Mouse (Mus musculus) midbrain, embryonic 13.5 days (tissue): ENCODE measurements around the gene Gm36028. TPM values are rescaled to one million over a fixed set of nuclear protein-coding genes. Genes with fewer than 3 reads are reported as not detected.

ENCODE experiments used
- ATAC-seq: fragments of 200-750 bp; cut with Nextera tagmentation; 2 replicates; pipeline ENCODE4 v1.8.0; 2017; ENCODE audit warnings: mild to moderate bottlenecking, moderate TSS enrichment, moderate library complexity
- H3K27ac ChIP-seq: fragments of 300-500 bp; sonication (generic); 2 replicates; pipeline ENCODE4 v1.5.1; 2015; ENCODE audit warnings: inconsistent platforms, mild to moderate bottlenecking, moderate library complexity
- H3K27me3 ChIP-seq: fragments of 300-500 bp; sonication (generic); 2 replicates; pipeline ENCODE4 v1.6.1; 2015; ENCODE audit warnings: mild to moderate bottlenecking, inconsistent platforms
- H3K36me3 ChIP-seq: fragments of 300-500 bp; sonication (generic); 2 replicates; pipeline ENCODE4 v1.6.1; 2015; ENCODE audit warnings: mild to moderate bottlenecking, inconsistent platforms
- H3K4me1 ChIP-seq: fragments of 300-500 bp; sonication (generic); replicated peaks from 2 replicates; pipeline ENCODE4 v1.6.1; 2015; ENCODE audit warnings: inconsistent platforms
- H3K4me2 ChIP-seq: fragments of 300-500 bp; sonication (generic); replicated peaks from 2 replicates; pipeline ENCODE4 v1.6.1; 2015; ENCODE audit warnings: moderate library complexity, mild to moderate bottlenecking, inconsistent platforms
- H3K4me3 ChIP-seq: fragments of 300-500 bp; sonication (generic); replicated peaks from 2 replicates; pipeline ENCODE4 v1.5.1; 2015; ENCODE audit warnings: mild to moderate bottlenecking, inconsistent platforms
- H3K9ac ChIP-seq: fragments of 300-500 bp; sonication (generic); replicated peaks from 2 replicates; pipeline ENCODE4 v1.6.1; 2015; ENCODE audit warnings: mild to moderate bottlenecking, inconsistent platforms
- H3K9me3 ChIP-seq: fragments of 300-500 bp; sonication (generic); 2 replicates; pipeline ENCODE4 v1.6.1; 2016; ENCODE audit warnings: mild to moderate bottlenecking, inconsistent platforms
- WGBS: fragments of 180-500 bp; shearing (Covaris S2); methylation state at CpG from one replicate; pipeline ENCODE4 v1.1.7; 2015; 5-methylcytosine and 5-hydroxymethylcytosine counted together
- polyA plus RNA-seq: library from polyadenylated mRNA; unstranded; fragments of >200 nt; fragmentation: Nextera tagmentation; extraction: Ambion mirVana; gene quantifications from 2 replicates; pipeline ENCODE4 v1.2.1, GENCODE M21; 2015

Gm36028 gene
- polyA plus RNA-seq, 1 experiment from 2014 or later, result 0.19 TPM

DNA sequence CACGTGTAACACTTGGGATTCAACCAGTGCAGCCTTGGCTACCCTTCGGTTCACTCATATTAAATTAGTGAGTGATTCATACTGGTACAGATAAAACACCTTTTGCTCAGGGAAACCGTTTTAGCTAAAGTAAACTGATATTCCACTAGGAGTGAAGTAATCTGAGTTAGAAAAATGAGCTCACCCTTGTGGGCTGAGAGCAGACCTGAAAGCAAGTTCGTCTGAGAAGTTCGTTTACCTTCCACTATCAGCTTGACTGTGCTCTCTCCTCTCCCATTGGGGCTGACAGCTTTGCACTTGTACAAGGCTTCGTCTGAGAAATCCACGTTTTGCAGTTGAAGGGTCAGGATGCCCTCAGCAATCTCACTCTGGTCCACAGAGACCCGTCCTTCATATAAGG lies 5.4 kb downstream of the Gm36028 start:
- no peak for ATAC-seq
- Histone ChIP-seq H3K27ac (no peak overlapping the region), H3K36me3 (no peaks in the 10 kb centered on the region), H3K9me3 (no peaks in the 10 kb centered on the region), H3K4me1 (no peaks in the 10 kb centered on the region), H3K27me3 (no peaks in the 10 kb centered on the region), H3K9ac (no peak overlapping the region), H3K4me3 (no peak overlapping the region), H3K4me2 (no peak overlapping the region)
- WGBS, result 81% methylated on average over 8 of the region's 8 CpGs

GRCm38 (mm10) chr16:37854593-37854992 lies 6.4 kb downstream of the Gm36028 start:
- Histone ChIP-seq H3K9me3 (no peaks in the 10 kb centered on the region), H3K27ac (no peak overlapping the region), H3K27me3 (no peaks in the 10 kb centered on the region), H3K4me1 (no peaks in the 10 kb centered on the region), H3K36me3 (no peaks in the 10 kb centered on the region), H3K9ac (no peak overlapping the region), H3K4me2 (no peak overlapping the region), H3K4me3 (no peak overlapping the region)
- WGBS, result 86% methylated on average over 5 of the region's 5 CpGs
- ATAC-seq, result no peak

- WGBS, result 81% methylated on average over 14 of the region's 14 CpGs
- no peaks in the 10 kb centered on the region for H3K4me1 ChIP-seq
- H3K9ac ChIP-seq, result no peak overlapping the region
- H3K36me3 ChIP-seq, result no peaks in the 10 kb centered on the region
- no peaks in the 10 kb centered on the region for H3K9me3 ChIP-seq
- no peak overlapping the region for H3K4me2 ChIP-seq
- no peak overlapping the region for H3K27ac ChIP-seq
- ATAC-seq, result no peak
- H3K4me3 ChIP-seq, result no peak overlapping the region
- no peaks in the 10 kb centered on the region for H3K27me3 ChIP-seq
Measured at GRCm38 (mm10) chr16:37854054-37854453, 6.9 kb downstream of the Gm36028 start.

DNA sequence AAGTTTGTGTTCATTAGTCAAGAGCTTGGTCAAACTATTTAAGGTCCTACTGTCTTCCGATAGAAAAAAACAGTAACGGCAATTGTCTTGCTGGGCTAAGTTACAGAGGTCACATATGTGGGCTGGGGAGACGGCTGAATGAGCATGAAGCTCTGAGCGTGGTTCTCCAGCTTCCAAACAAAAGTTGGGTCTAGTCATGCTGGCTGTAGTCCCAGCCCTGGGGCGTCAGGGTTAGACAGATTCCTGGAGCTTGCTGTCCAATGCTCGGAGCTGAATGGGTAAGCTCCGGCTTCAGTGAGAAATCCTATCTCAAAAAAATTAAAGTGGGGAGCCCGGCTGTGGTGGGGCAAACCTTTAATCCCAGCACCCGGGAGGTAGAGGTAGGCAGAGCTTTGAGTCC lies 7.7 kb downstream of the Gm36028 start:
- H3K36me3 ChIP-seq, result no peaks in the 10 kb centered on the region
- no peaks in the 10 kb centered on the region for H3K27me3 ChIP-seq
- no peaks in the 10 kb centered on the region for H3K4me1 ChIP-seq
- H3K4me2 ChIP-seq, result no peak overlapping the region
- no peak overlapping the region for H3K27ac ChIP-seq
- no peak overlapping the region for H3K4me3 ChIP-seq
- H3K9ac ChIP-seq, result no peak overlapping the region
- WGBS, result 78% methylated on average over 9 of the region's 9 CpGs
- no peak for ATAC-seq
- H3K9me3 ChIP-seq, result no peaks in the 10 kb centered on the region

DNA sequence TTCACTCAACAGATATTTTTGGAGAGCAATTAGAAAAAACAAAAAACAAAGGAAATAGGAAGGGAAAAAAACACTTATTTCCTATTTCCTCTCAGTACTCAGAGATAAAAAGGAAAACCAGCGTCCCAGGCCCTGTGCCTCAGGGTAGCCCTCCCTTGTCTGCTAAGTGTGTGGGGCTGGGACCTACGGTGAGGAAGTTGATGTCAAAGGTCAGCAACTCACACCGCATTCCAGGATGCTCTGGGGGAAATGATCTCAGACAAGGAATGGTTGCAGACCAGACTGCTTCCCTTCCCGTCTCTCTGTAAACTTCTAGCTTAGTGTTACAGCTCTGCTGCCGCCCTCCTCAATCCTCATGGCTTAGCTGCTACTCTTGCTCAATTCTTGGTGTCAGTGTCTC lies 9.6 kb downstream of the Gm36028 start:
- no peak overlapping the region for H3K27ac ChIP-seq
- no peaks in the 10 kb centered on the region for H3K4me1 ChIP-seq
- H3K27me3 ChIP-seq, result no peaks in the 10 kb centered on the region
- ATAC-seq, result no peak
- no peaks in the 10 kb centered on the region for H3K9me3 ChIP-seq
- H3K9ac ChIP-seq, result no peak overlapping the region
- no peaks in the 10 kb centered on the region for H3K36me3 ChIP-seq
- no peak overlapping the region for H3K4me2 ChIP-seq
- 51% methylated on average over 5 of the region's 5 CpGs for WGBS
- no peak overlapping the region for H3K4me3 ChIP-seq

GRCm38 (mm10) chr16:37847081-37847480 lies 13.9 kb downstream of the Gm36028 start:
- Histone ChIP-seq H3K27ac (no peak overlapping the region), H3K4me3 (no peak overlapping the region), H3K4me1 (no peaks in the 10 kb centered on the region), H3K9me3 (no peaks in the 10 kb centered on the region), H3K4me2 (no peak overlapping the region), H3K36me3 (no peaks in the 10 kb centered on the region), H3K9ac (no peak overlapping the region), H3K27me3 (no peaks in the 10 kb centered on the region)
- ATAC-seq, result no peak
- 86% methylated on average over 3 of the region's 3 CpGs for WGBS

GRCm38 (mm10) chr16:37845202-37845925 lies 15.6 kb downstream of the Gm36028 start:
- H3K4me1 ChIP-seq, result no peaks in the 10 kb centered on the region
- H3K27ac ChIP-seq, result no peak overlapping the region
- 89% methylated on average over 7 of the region's 7 CpGs for WGBS
- no peaks in the 10 kb centered on the region for H3K9me3 ChIP-seq
- no peak for ATAC-seq
- H3K36me3 ChIP-seq, result no peaks in the 10 kb centered on the region
- no peaks in the 10 kb centered on the region for H3K27me3 ChIP-seq
- H3K4me3 ChIP-seq, result no peak overlapping the region
- H3K4me2 ChIP-seq, result no peak overlapping the region
- H3K9ac ChIP-seq, result no peak overlapping the region

GRCm38 (mm10) chr16:37843740-37844139 lies 17.2 kb downstream of the Gm36028 start:
- Histone ChIP-seq H3K4me3 (no peak overlapping the region), H3K9me3 (no peaks in the 10 kb centered on the region), H3K36me3 (no peaks in the 10 kb centered on the region), H3K9ac (no peak overlapping the region), H3K4me2 (no peak overlapping the region), H3K4me1 (no peaks in the 10 kb centered on the region), H3K27me3 (no peaks in the 10 kb centered on the region), H3K27ac (no peak overlapping the region)
- WGBS, result 93% methylated on average over 12 of the region's 12 CpGs
- ATAC-seq, result no peak

DNA sequence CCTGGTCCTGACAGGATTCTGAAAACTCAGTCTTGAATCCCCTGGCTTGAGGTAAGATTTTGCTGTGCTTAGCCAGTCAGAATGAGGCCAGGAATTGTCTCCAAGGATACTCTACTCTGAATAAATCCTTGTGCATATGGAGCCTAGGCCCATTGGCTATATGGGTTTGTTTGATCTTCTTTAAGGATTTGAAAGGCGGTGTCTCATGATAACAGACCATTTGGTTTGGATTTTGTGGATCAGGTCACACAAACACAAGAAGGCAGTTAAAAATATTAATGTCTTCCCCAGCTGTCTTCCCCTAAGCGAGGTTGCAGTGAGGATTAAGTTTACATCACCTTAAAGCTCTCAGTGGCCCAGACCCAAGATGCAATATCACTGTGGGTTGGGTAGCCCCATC lies 18.5 kb downstream of the Gm36028 start:
- Histone ChIP-seq H3K27me3 (no peaks in the 10 kb centered on the region), H3K27ac (no peak overlapping the region), H3K4me1 (no peaks in the 10 kb centered on the region), H3K9me3 (no peaks in the 10 kb centered on the region), H3K9ac (no peak overlapping the region), H3K36me3 (no peaks in the 10 kb centered on the region), H3K4me3 (no peak overlapping the region), H3K4me2 (no peak overlapping the region)
- 90% methylated on average over 2 of the region's 2 CpGs for WGBS
- ATAC-seq, result no peak

DNA sequence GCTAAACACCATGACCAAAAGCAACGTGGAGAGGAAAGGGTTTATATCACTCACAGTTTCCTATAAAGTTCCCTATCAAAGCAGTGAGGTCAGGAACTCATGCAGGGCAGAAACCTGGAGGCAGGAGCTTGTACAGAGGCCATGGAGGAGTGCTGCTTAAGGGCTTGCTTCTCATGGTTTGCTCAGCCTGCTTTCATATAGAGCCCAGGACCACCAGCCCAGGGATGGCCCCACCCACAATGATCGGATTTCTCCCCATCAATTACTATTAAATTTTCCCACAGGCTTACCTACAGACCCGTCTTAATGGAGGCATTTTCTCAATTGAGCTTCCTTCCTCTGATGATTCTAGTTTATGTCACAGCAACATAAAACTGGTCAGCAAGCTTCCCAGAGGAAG lies 23.4 kb downstream of the Gm36028 start:
- ATAC-seq, result no peak
- Histone ChIP-seq H3K27me3 (no peaks in the 10 kb centered on the region), H3K9ac (no peak overlapping the region), H3K9me3 (no peaks in the 10 kb centered on the region), H3K4me2 (no peak overlapping the region), H3K4me3 (no peak overlapping the region), H3K27ac (no peak overlapping the region), H3K4me1 (no peaks in the 10 kb centered on the region), H3K36me3 (peaks cover 18% of the 10 kb centered on the region)
- 81% methylated on average over 3 of the region's 3 CpGs for WGBS

- H3K4me1 ChIP-seq, result no peaks in the 10 kb centered on the region
- H3K4me3 ChIP-seq, result no peak overlapping the region
- no peak overlapping the region for H3K27ac ChIP-seq
- H3K36me3 ChIP-seq, result peaks cover 54% of the 10 kb centered on the region
- H3K4me2 ChIP-seq, result no peak overlapping the region
- no peaks in the 10 kb centered on the region for H3K27me3 ChIP-seq
- H3K9ac ChIP-seq, result no peak overlapping the region
- H3K9me3 ChIP-seq, result no peaks in the 10 kb centered on the region
- ATAC-seq, result no peak
- 85% methylated on average over 7 of the region's 7 CpGs for WGBS
Measured at GRCm38 (mm10) chr16:37831041-37831440, 29.9 kb downstream of the Gm36028 start.

- no peaks in the 10 kb centered on the region for H3K9me3 ChIP-seq
- no peak for ATAC-seq
Measured at GRCm38 (mm10) chr16:37826286-37826685, 34.7 kb downstream of the Gm36028 start.

More at GRCm38 (mm10) chr16:37826286-37826685, 34.7 kb downstream of the Gm36028 start:
- H3K36me3 ChIP-seq, result peaks cover 72% of the 10 kb centered on the region
- H3K27ac ChIP-seq, result no peak overlapping the region
- 95% methylated on average over 3 of the region's 3 CpGs for WGBS
- H3K4me1 ChIP-seq, result no peaks in the 10 kb centered on the region
- no peak overlapping the region for H3K4me2 ChIP-seq
- H3K9ac ChIP-seq, result no peak overlapping the region
- H3K4me3 ChIP-seq, result no peak overlapping the region
- no peaks in the 10 kb centered on the region for H3K27me3 ChIP-seq
